Mouse (Mus musculus): ENCODE results near the gene Nlrc4.

GRCm38 (mm10) chr17:74508600-74508999 lies 49.7 kb upstream of the Nlrc4 start:
- TF ChIP-seq CTCF (IDR thresholded peaks at IDR 0.05; ENCODE audit: low read depth) (no peak), EP300 (IDR thresholded peaks at IDR 0.05; ENCODE audit: low read depth) (no peak)

All from heart, postnatal 0 days (tissue).